Mouse (Mus musculus): ENCODE data around the gene Tnfrsf13b. TPM values are rescaled to one million over a fixed set of nuclear protein-coding genes. Genes with fewer than 3 reads are reported as not detected.

Tnfrsf13b gene
- polyA plus RNA-seq (2016; fragmentation: Nextera tagmentation; extraction: Ambion mirVana) = 0.39 TPM in 2 replicates

DNA sequence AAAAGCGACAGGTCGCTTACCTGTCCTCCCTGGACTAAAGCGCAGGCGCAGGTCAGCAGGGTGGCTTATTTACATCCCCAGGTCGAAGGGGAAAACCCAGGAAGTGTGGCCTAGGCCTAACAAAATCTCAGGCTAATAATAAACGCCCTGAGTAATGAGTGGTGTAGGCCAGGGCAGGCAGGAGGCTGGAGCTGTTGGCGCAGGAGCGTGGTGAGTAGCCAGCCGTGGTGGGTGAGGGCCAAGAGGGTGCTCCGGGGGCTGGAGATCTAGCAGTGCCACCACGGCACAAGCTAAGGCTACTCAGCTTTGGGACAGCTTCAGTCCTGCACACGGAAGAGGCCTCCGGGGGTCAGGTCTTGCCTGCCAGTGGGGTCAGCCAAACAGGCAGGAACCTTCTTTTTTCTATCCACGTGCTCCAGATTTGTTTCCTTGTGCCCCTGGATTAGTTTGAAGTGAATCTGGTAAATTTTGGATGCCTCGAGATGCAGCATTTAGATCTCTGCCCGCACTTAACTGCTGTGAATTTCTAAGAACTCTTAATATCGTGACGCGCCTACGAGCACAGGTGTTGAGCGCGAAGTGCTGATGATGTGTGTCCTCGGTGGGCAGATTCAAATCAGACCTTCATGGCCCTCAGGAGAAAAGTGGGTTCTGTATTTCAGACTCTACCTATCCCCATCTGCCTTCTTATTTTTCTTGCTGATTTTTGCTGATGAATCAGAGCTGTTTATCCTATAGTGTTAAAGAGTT is at the start of gene Tnfrsf13b:
Gene Tnfrsf13b, plus strand, starts transcription at position 150 of the 750 bp plus-strand sequence.
- H3K36me3 ChIP-seq = no peaks in the 10 kb centered on the region
- 85% methylated on average over 23 of the region's 23 CpGs for WGBS
- H3K4me1 ChIP-seq = no peaks in the 10 kb centered on the region
- H3K4me3 ChIP-seq = no peak within 1 kb of the TSS
- no peaks in the 10 kb centered on the region for H3K9me3 ChIP-seq (replicated peaks)
- H3K27ac ChIP-seq = no peak within 1 kb of the TSS
- DNase-seq (ENCODE audit: low spot score) = no peak
- no peaks in the 10 kb centered on the region for H3K27me3 ChIP-seq (ENCODE audit: low read depth, poor library complexity, severe bottlenecking)

DNA sequence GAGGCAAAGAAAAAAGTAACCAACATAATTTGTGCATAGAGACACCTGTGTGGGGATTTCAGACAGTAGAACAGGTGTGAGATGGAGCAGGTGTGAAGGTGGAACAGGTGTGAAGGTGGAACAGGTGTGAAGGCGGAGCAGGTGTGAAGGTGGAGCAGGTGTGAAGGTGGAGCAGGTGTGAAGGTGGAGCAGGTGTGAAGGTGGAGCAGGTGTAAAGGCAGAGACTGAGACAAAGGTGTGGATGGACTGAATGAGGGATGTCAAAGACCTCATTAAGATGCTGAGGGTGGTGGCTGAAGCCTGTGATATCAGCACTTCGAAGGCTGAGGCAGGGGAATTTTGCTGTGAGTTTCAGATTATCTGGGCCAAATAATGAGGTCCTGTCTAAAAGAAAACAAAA is 44.9 kb upstream of the Tnfrsf13b start:
- Histone ChIP-seq H3K27me3 (ENCODE audit: low read depth, poor library complexity, severe bottlenecking) (no peaks in the 10 kb centered on the region), H3K4me3 (no peak overlapping the region), H3K9me3 (replicated peaks) (no peaks in the 10 kb centered on the region), H3K27ac (no peak overlapping the region), H3K4me1 (no peaks in the 10 kb centered on the region), H3K36me3 (no peaks in the 10 kb centered on the region)
- DNase-seq (ENCODE audit: low spot score) = no peak
- WGBS = 77% methylated on average over 2 of the region's 2 CpGs

DNA sequence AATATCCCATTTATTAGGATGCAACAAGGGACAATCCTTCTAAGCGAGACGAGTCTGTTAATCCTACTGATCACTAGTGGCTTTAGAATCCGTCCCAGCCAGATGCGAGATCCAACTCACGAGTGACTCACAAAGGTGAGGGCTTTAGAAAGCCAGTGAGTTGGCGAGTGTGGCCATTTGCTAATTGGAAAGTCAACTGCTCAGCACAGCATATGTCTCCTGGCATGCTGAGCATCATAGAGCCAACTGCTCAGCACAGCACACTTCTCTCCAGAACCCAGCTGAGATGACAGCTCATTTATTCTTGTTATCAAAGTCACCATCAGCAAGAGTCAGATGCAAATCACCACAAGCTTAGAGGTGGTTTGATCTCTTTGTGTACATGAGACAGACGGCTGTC is 36.4 kb upstream of the Tnfrsf13b start:
- 82% methylated on average over 7 of the region's 7 CpGs for WGBS
- Histone ChIP-seq H3K27me3 (ENCODE audit: low read depth, poor library complexity, severe bottlenecking) (no peaks in the 10 kb centered on the region), H3K36me3 (no peaks in the 10 kb centered on the region)

DNA sequence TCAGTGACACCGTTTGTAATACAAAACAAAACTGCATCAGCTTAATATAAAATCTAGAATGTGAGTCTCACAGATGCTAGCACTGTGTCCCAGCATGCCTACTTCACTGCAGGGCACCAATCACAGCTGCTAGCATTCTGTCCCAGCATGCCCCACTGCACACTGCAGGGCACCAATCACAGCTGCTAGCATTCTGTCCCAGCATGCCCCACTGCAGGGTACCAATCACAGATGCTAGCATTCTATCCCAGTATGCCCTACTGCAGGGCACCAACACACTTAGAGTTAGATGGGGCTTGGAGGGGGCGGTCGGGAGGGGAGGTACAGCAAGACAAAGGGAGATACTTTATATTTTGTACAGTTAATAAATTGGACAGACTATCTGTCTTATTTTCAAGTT is 35.4 kb upstream of the Tnfrsf13b start:
- Histone ChIP-seq H3K9me3 (replicated peaks) (no peaks in the 10 kb centered on the region), H3K36me3 (no peaks in the 10 kb centered on the region), H3K27me3 (ENCODE audit: low read depth, poor library complexity, severe bottlenecking) (no peaks in the 10 kb centered on the region), H3K4me1 (no peaks in the 10 kb centered on the region), H3K27ac (no peak overlapping the region), H3K4me3 (no peak overlapping the region)
- DNase-seq (ENCODE audit: low spot score) = no peak
- 73% methylated on average over 3 of the region's 3 CpGs for WGBS

More for the DNA sequence above, 36.4 kb upstream of the Tnfrsf13b start:
- H3K9me3 ChIP-seq (replicated peaks) = no peaks in the 10 kb centered on the region
- no peaks in the 10 kb centered on the region for H3K4me1 ChIP-seq
- H3K27ac ChIP-seq = no peak overlapping the region
- no peak overlapping the region for H3K4me3 ChIP-seq
- DNase-seq (ENCODE audit: low spot score) = no peak

DNA sequence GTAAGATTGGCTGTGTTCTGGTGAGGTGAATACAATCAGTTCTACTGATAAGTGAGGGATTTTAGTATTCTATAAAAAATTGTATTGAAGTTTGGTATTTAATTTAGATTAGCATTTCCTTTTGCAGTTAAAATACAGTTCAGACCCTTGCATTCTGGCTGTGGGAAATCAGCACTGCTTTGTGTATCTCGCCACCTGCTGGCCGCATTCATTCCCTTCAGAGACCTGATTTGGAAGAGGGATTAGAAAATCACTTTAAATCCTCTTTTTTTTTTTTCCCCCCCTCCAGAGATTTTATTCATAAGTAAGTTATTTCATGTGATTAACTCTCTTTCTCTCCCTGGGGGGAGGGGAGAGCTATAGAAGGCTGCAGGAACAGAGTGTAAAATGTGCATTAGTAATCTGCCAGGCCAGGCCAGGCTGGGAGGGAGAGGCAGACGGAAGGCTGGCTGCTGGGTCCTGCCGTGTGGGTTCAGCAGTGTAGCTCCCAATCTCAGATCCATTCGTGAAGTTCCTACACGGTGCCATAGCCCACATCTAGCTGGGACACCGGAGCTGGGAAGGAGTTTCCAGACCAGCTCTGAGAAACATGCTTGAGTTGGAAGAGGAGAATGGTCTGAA is 34.8 kb upstream of the Tnfrsf13b start:
- Histone ChIP-seq H3K27me3 (ENCODE audit: low read depth, poor library complexity, severe bottlenecking) (no peaks in the 10 kb centered on the region), H3K4me1 (no peaks in the 10 kb centered on the region), H3K27ac (no peak overlapping the region), H3K4me3 (no peak overlapping the region), H3K9me3 (replicated peaks) (no peaks in the 10 kb centered on the region), H3K36me3 (no peaks in the 10 kb centered on the region)
- DNase-seq (ENCODE audit: low spot score) = peak; percentile 81
- 25% methylated on average over 7 of the region's 7 CpGs for WGBS

DNA sequence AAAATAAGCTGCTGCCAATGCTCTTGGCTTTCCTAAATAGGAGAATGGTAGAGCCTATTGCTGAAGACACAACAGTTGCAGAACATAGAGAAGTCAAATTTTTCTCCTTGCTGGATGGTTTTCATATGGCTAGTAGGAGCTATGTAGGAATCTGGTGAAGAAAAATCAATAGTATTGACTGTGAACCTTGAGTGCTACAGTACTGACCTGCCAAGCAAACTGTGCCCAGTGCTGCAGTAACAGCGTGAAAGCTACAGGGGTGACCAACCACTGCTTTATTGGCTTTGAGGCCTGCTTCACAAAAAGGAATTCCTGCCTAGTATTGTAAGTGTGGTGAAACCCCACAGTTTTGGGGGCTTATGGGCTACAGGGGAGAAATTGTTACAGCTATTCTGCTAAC is 28.5 kb upstream of the Tnfrsf13b start:
- WGBS = 69% methylated on average over 1 of the region's 1 CpGs
- H3K9me3 ChIP-seq (replicated peaks) = 0 out of 2 replicates have a peak, but pooled peaks cover 2% of the 10 kb centered on the region
- no peak for DNase-seq (ENCODE audit: low spot score)
- no peak overlapping the region for H3K4me3 ChIP-seq
- H3K27ac ChIP-seq = no peak overlapping the region
- H3K36me3 ChIP-seq = no peaks in the 10 kb centered on the region
- no peaks in the 10 kb centered on the region for H3K4me1 ChIP-seq
- H3K27me3 ChIP-seq (ENCODE audit: low read depth, poor library complexity, severe bottlenecking) = no peaks in the 10 kb centered on the region

DNA sequence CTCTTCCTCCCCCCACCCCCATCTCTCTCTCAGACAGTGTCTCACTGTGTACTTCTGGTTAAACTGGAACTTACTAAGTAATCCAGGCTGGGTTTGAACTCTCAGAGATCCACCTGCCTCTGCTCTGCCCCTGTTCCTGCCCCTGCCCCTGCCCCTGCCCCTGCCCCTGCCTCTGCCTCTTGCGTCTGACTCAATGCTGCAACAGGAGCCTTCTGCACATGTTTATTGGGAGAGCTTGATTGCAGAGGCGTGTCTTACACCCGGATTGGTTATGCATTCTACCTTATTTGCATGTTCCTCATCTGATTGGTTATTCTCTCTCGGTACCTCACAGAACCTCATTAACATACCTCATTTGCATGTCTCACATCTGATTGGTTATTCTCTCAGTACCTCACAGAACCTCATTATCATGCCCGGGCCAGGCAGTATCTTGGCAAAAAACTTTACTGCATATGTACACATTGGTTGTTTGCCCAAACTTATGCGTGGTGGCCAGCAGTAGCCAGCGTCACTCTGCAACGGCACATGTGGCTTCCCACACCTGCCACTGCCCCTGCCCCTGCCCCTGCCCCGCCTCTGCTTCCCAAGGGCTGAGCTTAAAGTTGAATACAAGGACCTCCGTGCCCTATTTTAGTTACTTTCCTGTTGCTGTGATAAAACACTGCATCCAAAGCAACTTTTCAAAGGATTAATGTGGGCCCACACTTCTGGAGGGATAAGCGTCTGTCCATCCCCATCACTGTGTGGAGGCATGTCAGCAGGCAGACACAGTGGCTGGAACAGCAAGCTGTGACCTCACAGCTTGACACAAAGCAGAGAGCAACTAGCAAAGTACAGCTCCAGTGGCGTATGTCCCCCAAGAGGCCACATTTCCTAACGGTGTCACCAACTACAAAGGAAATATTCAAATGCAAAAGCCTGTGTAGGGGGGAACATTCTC is 23.9 kb upstream of the Tnfrsf13b start:
- Histone ChIP-seq H3K4me1 (0 out of 2 replicates have a peak, but pooled peaks cover 5% of the 10 kb centered on the region), H3K9me3 (replicated peaks) (0 out of 2 replicates have a peak, but pooled peaks cover 2% of the 10 kb centered on the region), H3K4me3 (no peak overlapping the region), H3K27me3 (ENCODE audit: low read depth, poor library complexity, severe bottlenecking) (peaks cover 12% of the 10 kb centered on the region; the same call in 1 of the 2 replicates), H3K36me3 (no peaks in the 10 kb centered on the region), H3K27ac (no peak overlapping the region)
- DNase-seq (ENCODE audit: low spot score) = no peak
- WGBS = 80% methylated on average over 13 of the region's 13 CpGs

DNA sequence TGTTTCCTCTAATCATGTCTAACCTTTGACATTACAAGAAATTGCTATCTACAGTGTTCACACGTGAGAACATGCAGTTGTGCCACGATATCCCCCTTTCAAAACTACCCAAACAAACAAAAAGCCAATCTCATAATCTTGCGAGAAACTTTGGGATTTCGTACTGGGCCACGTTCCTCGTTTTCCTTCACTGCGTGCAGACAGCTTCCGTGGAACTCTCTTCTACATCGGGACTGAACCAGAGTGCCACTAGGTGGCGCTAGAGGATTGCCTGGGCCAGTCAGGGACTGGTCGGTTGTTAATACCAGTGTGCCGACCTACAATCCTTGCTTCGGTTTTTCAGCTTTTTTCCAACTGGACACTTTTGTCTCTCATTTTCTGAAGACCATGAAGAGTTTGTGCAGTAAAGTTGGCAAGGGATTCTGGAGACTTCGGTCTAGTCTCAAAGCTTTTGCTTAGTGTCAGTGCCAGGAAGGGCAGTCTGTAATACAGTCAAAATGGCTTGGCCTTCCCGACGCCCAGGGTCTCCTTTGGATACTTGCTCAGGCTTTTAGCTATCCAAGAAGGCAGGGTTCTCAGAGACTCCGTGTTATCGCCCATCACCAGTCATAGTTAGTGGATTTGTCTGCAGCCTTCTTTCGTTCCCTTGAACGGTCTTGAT is 22.2 kb upstream of the Tnfrsf13b start:
- 0 out of 2 replicates have a peak, but pooled peaks cover 2% of the 10 kb centered on the region for H3K9me3 ChIP-seq (replicated peaks)
- WGBS = 23% methylated on average over 20 of the region's 20 CpGs
- no peak overlapping the region; the same call in 1 of the 2 replicates for H3K27ac ChIP-seq
- no peaks in the 10 kb centered on the region for H3K36me3 ChIP-seq
- 0 out of 2 replicates have a peak, but pooled peaks cover 5% of the 10 kb centered on the region for H3K4me1 ChIP-seq
- H3K27me3 ChIP-seq (ENCODE audit: low read depth, poor library complexity, severe bottlenecking) = peaks cover 12% of the 10 kb centered on the region; the same call in 1 of the 2 replicates
- no peak overlapping the region for H3K4me3 ChIP-seq
- peak; percentile 94 for DNase-seq (ENCODE audit: low spot score)

DNA sequence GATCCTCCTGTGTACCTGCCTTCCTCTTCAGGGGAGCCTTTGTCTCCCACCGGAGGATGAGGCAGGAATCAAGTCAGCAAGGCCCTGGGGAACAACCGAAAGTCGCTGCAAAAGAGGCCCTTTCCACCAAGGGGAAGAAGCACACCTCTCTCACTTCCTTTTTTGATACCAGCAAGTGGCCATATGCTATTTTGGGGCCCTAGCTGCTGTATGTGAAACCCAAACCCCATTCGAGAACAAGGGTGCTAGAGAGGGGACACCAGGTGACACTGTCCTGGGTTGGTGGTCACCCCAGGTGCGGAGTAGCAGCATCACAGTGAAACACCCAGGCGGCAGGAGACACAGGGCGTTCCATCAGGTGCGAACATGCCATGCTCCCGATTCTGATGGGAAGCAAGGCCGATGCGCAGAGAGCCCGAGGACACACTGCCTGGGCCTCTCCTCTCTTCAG is 17.6 kb upstream of the Tnfrsf13b start:
- 87% methylated on average over 12 of the region's 12 CpGs for WGBS
- 0 out of 2 replicates have a peak overlapping the region, but pooled peaks have one; percentile 14 for H3K27ac ChIP-seq

DNA sequence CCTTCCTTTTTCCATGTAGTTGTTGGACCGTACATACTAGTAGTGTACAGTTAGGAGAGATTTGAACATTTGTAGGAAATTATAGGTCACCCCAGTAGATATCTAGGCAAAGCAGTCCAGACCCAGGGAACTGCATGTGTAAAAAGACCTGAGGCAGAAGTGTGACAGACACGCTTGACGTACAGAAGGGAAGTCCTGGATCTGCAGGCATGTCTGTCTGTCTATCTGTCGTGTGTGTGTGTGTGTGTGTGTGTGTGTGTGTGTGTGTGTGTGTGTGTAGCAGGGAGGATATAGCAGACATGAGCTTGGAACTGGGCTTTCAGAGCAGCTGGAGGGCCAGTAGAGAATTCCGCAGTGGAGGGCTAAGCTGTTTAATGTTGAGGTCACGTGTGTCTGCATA is 16.8 kb upstream of the Tnfrsf13b start:
- H3K4me3 ChIP-seq = no peak overlapping the region
- H3K36me3 ChIP-seq = no peaks in the 10 kb centered on the region
- no peak overlapping the region for H3K27ac ChIP-seq
- no peak for DNase-seq (ENCODE audit: low spot score)
- WGBS = 89% methylated on average over 6 of the region's 6 CpGs
- H3K4me1 ChIP-seq = no peaks in the 10 kb centered on the region
- peaks cover 6% of the 10 kb centered on the region; the same call in 1 of the 2 replicates for H3K27me3 ChIP-seq (ENCODE audit: low read depth, poor library complexity, severe bottlenecking)
- H3K9me3 ChIP-seq (replicated peaks) = no peaks in the 10 kb centered on the region

More for the DNA sequence above, 17.6 kb upstream of the Tnfrsf13b start:
- no peak for DNase-seq (ENCODE audit: low spot score)
- no peaks in the 10 kb centered on the region for H3K36me3 ChIP-seq
- H3K27me3 ChIP-seq (ENCODE audit: low read depth, poor library complexity, severe bottlenecking) = peaks cover 6% of the 10 kb centered on the region; the same call in 1 of the 2 replicates
- H3K4me1 ChIP-seq = 0 out of 2 replicates have a peak, but pooled peaks cover 4% of the 10 kb centered on the region
- H3K4me3 ChIP-seq = no peak overlapping the region
- H3K9me3 ChIP-seq (replicated peaks) = no peaks in the 10 kb centered on the region

DNA sequence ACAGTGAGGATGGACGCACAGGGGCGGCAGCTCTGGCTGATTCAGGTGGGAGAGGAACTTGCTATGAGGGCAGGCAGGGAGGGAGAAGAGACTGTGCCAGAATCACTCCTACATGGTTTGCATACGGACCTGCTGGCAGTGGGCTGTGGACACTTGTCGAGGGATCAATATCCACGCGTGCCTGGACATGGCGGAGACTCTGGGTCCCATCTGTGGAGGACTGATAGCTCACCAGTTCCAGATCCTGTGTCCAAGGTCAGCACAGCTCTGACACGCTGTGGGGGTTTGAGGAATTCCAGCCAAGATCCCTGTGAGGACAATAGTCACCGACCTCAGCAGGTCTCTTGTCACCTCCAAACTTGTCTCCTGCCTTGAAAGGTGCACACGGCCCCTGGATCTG is 16.4 kb upstream of the Tnfrsf13b start:
- WGBS = 85% methylated on average over 10 of the region's 10 CpGs
- no peaks in the 10 kb centered on the region for H3K9me3 ChIP-seq (replicated peaks)
- no peaks in the 10 kb centered on the region for H3K4me1 ChIP-seq
- DNase-seq (ENCODE audit: low spot score) = no peak
- H3K4me3 ChIP-seq = no peak overlapping the region
- no peaks in the 10 kb centered on the region for H3K36me3 ChIP-seq
- no peak overlapping the region for H3K27ac ChIP-seq
- H3K27me3 ChIP-seq (ENCODE audit: low read depth, poor library complexity, severe bottlenecking) = peaks cover 3% of the 10 kb centered on the region; the same call in 1 of the 2 replicates

DNA sequence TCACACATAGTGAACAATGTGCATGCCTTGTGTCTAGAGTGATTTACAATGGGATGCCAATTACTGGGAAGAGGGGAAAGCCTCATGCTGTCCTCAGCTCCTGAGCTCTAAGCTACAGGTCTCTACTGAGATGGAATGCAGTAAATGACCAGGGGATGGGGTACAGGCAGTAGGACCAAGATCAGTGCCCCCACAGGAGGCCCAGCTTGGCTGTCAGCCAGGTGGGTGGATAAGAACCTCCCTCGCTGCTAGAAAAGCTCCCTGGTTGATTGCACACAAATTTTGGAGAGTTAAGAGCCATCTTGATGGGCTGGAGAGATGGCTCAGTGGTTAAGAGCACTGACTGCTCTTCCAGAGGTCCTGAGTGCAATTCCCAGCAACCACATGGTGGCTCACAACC is 15.6 kb upstream of the Tnfrsf13b start:
- WGBS = 55% methylated on average over 1 of the region's 1 CpGs
- Histone ChIP-seq H3K4me1 (no peaks in the 10 kb centered on the region), H3K9me3 (replicated peaks) (no peaks in the 10 kb centered on the region), H3K27ac (no peak overlapping the region), H3K36me3 (no peaks in the 10 kb centered on the region), H3K4me3 (no peak overlapping the region), H3K27me3 (ENCODE audit: low read depth, poor library complexity, severe bottlenecking) (no peaks in the 10 kb centered on the region)
- no peak for DNase-seq (ENCODE audit: low spot score)

Measured in limb, embryonic 10.5 days (tissue).